Mouse (Mus musculus) cerebellum, postnatal 36 days (tissue): Measurements from ENCODE around the gene Mrps15.
A peak's percentile ranks its signal among the peaks of the same experiment; 100 is the strongest.

Source experiments
- DNase-seq, 2 experiments: peaks; one replicate each; pipeline ENCODE4 v3.0.0; 2021 to 2022; ENCODE audit warnings: mixed read lengths in 2 of 2

The Mrps15 gene

DNA sequence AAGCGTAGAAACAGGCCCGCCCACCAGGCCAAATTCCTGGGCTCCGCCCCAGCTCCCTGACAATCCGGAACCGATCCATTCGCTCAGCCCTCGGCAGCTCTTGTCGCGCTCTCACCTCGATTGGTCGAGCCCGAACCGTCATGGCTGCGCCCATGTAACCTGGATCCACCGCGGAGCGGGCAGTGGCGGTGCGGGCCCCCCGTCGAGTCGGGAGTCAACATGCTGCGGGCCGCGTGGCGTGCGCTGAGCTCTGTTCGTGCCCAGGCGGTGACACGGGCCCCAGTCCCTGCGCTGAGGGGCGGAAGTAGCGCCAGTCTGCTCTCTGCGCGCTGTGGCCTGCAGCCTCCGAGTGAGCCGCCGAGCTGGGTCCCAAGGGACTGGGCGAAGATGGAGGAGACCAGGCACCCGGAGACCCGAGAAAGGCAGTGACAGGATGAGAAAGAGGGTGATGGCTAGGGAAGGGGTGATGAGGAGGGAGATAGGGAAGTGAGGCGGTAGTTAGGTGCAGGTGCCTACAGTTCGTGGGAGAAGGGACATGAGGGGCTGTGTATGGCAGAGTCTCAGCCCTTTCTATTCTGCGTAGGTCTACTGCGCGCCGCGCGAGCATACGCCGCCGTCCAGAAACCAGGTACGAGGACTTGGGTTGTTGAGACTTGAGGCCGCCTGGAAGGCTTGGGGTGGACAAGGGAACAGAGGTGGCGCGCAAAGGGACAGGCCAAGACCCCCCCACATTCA, at the start of gene Mrps15:
Mrps15 (plus strand) TSS at position 75 of the 735 bp plus-strand sequence.
- DNase-seq = peak; percentile 81 to 86

DNA sequence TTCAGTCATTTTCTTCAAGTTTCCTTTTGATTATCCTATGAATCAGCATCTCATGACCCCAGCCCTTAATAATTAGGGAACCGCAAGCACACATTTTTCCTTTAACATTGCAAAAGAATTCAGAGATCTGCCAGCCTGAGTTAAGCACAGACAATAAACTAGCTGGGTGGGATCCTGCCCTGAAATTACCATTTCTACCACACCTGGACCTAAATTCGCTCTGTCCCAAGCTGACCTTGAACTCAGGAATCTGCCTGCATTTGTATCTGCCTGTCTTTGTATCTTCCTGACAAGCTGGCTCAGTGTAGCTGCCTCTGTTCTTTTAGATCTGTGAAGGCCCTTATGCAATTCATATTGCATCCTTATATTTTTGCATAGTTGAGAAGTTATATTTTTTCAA, 48.9 kb upstream of the Mrps15 start:
- no peak for DNase-seq

DNA sequence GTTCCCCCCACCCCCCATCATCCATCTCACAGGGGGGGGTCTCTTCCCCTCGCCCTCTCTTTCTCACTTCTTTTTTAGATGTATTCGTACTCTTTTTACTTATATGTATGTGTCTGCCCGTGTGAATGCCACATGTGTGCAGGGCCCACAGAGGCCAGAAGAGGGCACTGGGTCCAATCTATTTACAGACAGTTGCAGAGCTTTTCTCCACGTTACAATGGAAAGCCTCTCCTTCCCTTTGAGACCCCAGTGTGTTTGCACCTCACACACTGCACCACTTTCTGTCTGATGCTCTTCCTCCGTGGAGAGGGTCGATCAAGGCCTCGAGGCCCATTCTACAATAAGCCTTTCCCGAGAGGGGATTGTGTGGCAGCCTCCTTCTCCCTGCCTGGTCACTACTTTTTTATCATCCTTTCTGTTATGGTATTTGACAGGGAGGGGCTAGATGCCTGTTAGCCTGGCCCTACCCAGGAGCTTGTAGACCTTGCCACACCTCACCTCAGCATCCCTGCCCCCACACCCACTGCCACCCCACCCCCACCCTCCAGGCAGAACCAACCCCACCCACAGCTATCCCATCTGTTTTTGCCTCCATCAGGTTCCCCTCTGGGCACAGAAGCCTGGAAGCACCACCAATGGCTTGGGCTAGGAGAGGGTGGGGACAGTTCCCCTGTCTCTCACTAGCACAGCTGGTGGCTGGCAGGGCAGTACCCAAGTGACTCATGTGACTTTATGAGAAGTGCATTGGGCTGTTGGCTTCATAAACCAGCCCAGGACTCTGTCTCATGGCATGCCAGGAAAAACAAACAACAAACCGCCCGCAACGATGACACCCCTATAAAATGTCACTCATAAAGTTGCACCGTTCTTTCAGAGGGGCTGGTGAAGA, 45.2 kb upstream of the Mrps15 start:
- no peak for DNase-seq

DNA sequence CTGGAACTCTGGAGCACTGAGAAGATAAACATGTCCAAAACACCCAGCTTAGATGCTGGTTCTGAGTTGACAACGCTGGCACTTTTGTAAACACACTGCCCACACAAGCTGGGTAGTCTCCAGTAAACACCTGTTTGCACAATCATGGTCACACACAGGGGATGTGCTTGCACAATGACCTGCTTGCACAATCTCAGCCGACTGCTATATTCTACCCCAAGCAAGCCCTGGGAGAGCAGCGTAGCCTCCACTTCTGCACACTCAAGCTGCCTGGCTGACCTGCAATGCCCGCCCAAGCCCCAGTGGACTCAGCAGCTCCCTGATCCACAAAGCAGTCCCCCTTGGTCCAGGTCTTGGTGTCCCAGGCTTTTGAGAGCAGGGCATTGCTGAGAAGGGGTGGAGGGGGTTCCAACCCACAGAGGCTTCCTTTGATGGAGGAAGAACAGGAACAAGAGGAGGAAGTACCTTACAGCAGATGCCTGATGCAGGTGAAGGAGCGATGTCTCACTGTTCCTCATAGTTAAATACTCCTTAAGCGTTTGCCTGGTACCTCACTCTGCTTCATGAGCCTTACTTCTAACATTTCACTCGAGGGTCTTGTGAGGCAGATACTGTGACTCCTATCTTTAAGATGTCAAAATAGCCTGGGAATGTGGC, 28.9 kb upstream of the Mrps15 start:
- no peak for DNase-seq

DNA sequence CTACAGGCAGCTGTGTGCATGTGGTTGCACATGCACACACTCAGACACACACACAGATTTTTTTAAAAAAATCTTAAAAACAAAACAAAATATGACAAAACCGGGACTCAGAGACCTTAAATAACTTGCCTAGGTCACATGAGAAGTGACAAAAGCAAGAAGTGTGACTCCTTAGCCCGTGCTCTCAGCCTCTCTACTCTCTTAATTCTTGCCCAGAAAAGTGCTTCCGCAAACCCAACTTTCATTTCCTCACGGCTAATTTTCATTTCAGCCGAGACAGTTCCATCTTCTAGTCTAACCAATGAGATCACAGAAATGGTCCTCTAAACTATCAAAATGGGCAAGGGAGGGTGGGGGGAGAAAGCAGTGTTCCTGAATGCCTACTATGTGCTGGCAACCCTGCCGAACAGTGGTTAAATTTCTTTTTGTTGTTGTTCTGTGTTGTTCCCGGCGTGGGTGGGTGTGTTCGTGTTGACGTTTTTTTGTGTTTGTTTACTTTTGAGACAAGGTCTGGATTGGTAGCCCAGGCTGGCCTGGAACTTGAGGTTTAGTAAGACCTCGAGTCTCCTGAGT, 27.7 kb upstream of the Mrps15 start:
- DNase-seq = no peak

DNA sequence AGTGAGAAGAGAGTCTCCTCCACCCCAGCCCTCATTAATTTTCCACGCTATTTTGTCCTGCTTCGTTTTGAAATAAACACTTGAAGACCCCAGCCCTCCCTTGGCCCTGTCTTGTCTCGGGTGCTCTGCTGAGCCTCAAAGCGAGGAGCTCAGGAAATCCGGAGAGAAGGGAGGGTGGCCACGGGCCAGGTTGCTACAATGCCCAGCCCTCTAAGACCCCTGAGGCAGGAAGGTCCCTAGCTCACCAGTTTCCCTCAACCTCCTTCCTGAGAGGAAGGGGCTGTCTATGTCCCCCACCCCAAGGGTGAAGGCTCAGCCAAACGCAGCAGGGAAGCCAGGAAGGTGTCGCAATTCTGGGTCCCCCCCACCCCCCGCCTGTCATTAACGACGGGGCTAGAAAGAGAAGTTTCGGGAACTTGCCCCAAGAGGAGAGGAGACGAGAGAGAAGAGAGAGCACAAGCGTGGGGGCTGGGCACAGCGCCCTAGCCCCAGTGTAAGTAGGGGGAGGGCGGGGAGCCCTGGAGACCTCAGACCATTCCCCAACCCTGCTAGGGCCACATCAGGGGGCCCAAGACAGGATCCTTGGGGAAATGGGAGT, 22.3 kb upstream of the Mrps15 start, which contains the start of gene Csf3r:
Csf3r (plus strand) TSS at position 248 of the 598 bp plus-strand sequence.
- no peak for DNase-seq

DNA sequence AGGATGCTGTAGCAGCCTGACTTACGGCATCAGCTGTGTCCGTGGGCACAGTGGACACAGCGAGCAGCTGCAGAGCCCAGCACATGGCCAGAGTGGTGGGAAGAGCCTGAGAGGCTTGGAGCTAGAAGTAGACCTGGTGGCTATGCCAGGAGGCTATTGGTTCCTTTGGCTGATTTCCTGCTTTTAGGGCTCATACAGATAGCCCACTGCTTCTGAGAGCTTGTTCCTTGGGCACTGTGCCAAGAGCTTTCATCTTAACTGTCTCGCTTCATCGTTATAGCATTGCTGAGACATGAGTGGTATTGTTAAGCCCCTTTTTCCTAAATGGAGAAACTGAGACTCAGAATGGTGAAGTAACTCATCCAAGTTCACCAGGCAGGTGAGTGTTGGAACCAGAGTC, 20.9 kb upstream of the Mrps15 start:
- DNase-seq = no peak

DNA sequence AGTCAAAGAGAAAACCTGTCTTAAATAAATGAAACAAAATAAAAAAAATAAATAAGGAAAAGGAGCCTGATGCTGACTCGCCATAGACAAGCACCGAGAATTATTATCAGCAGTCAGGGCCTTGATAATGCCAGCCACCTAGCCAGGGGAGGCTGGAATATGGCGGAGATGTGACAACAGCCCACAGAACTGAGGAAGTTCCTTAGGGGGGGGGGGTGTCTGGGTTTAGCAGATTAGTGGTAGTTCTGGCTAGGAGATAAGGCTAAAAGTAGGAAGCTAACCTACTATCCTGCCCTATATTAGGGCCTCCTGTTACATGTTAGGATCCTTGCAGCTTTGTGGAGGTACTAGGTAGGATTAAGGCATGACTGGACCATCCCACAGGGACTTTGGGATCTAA, 18.7 kb upstream of the Mrps15 start:
- DNase-seq = no peak

DNA sequence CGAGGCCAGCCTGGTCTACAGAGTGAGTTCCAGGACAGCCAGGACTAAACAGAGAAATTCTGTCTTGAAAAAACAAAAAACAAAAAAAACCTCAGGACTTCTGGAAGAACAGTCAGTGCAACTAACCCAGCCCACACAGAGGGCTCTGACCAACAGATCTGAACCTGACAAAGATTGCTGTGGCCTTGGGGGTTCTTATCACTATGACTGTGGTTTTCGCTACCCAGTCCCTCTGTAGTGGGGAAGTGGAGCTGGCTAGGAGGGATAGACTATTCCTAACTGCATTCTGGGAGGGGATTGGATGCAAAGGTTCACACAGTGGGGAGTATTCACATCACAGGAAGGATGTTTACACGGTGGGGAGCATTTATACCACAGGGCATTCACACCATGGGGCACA, 17.7 kb upstream of the Mrps15 start:
- no peak for DNase-seq

DNA sequence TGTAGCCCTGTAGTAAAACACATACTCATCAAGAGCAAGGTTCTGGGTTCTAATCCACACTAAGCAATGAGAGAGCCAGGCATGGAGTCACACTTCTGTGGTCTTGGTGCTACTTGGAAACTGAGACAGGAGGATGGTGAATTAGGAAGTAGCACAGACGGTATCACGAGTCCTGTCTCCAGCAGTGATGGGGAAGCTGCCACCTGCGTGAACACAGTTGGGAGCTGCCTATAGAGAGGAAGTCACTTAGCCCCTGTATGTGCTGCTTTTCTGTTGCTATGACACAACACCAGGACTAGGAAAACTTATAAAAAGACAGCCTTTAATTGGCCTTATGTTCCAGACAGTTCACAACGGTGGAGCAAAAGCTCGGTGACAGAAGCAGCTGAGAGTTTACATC, 16.0 kb upstream of the Mrps15 start:
- DNase-seq = no peak

DNA sequence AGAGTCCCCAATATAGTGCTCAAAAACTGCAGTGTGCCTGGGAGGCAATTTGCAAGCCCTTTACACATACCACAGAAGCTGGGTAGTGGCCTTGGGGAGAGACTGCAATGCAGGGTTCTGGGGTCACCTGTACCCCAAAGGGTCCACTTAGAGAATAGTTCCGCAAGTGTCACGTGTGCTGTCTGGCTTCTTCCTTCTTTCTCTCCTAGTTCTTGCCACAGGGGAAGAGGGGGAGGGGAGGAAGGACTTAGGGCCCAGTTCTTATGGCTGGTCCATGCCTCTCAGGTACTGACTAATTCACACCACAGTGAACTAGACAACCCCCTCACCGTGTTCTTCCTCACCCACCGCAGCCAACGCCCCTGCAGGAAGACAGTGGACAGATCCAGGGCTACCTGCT, 11.3 kb upstream of the Mrps15 start:
- no peak for DNase-seq

DNA sequence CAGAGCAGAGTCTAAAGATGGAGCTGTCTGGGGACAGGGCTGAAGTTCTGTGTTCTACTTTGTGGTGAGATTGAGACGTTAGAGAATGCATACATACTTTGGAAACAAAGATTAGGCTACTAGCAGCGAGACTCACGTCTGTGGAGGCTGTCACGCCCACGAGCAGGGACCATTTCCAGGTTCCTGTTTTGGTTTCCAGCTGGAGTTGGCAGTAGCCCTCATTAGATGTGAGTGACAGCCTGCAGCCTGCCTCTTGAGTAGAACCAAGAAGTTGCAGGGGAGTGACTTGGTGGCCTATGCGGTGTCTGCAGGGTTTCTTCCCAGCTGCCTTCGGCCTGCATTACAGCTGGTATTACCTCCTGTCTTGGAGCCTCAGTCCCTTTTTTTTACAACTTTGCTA, 4.9 kb downstream of the Mrps15 start:
- DNase-seq = no peak

DNA sequence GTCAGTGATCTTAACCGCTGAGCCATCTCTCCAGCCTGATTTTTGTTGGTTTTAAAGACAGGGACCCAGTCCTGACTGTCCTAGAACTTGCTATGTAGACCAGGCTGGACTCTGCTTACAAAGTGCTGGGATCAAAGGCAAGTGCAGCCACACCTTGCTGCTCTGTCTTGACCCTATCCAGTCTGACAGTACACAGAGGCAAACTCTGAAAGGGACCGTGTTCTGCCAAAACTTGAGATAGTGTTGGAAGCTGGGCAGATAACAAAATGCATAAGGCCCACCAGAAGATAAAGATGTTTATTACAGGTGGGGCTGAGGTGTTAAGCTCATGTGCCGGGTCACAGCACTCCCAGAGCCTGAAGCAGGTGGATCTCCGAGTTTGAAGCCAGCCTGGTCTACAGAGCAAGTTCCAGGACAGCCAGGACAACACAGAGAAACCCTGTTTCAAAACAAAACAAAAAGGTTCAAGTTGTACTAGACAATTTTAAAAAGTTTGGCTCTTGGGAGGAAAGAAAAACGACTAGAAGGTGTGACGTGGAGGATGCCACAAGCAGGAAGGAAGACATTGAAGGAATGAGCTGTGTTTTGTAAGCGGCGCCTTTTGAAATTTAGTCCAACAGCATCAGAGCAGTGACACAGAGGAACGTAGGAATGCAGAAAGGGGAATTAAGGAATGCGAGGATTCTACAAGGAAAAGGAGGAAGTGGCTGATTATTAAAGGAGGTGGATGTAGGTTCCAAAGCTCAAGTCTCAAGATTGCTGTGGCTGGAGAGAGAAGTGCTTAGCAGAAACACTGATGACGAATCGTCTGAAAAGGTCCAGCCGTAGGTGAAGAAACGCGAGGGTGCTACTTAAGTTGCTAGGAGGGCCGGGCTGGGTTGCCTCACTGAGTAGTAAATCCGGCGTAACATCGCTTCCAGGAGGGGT, 10.7 kb downstream of the Mrps15 start:
- no peak for DNase-seq

DNA sequence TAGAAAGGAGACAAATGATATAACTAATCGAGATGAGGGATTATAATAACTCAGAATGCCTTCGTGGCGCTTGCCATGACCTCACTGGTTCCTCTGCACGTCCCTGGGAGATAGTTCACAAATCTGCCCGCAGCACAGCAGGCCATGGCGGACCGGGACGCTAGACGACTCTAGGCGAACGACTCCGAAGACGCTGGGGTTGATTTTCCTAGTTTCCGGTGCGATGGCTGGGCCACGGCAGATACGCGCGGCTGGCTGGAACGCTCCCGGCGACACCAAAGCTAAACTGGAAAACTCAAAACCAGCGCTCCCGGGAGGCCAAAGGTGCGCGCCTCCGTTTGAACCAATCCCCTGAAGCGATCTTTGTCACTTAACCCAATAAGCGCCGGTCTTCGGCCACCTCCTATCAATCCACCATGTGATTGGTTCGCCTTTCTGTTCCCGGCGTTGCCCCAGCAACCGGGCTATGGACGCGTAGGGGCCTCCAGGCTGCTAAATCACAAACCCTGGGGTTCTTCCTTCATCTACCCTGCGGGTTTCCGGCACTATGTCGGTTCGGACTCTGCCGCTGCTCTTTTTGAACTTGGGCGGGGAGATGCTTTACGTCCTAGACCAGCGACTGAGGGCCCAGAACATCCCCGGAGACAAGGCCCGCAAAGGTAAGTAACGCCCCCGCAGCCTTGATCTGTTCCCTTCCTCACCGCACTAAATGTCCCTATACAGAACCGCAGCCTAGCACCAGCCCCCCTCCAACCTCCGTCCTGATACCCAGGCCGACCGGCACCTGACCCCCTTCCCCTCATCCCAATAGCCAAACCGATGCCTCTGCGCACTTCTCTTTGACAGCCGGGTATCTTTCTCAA, 11.6 kb downstream of the Mrps15 start, which contains the start of gene Oscp1:
Oscp1 (plus strand) TSS at position 432 of the 863 bp plus-strand sequence.
- DNase-seq = peak; percentile 86 to 90

DNA sequence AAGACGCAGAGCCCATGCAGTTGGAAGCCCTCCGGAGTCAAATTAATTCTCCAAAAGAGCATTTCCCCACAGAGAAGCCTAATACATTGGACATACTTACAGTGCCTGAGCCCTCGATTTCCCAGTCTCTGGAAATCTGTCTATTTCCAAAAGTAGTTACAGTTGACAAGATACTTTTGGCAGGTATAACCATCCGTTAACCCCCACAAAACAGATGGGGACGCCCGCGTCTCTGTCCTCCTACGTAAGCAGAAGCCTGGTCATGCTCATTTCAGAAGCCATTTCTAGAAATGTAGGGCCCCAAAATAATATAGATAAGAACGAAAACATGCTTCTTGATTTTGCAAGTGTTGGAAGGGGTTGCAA, 12.3 kb downstream of the Mrps15 start:
- DNase-seq = no peak

DNA sequence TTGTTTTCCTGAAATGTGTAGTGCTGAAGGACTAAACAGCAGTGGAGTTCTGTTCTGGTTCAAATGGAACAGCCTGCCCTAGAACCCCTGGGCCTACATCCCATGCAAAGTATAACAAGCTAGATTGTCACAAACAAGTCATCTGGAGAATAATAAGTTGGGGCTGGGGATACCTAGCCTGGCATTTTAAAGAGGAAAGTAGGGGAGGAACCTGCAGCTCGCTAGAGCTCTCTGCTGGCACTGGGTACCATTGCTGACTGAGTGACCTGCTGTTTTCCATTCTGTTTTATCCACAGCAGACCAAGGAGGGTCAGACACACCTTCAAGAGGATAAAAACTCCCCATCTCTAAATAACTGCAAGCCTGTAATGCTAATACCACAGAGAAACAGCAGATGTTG, 16.1 kb downstream of the Mrps15 start:
- peak; percentile 29 to 32 for DNase-seq

DNA sequence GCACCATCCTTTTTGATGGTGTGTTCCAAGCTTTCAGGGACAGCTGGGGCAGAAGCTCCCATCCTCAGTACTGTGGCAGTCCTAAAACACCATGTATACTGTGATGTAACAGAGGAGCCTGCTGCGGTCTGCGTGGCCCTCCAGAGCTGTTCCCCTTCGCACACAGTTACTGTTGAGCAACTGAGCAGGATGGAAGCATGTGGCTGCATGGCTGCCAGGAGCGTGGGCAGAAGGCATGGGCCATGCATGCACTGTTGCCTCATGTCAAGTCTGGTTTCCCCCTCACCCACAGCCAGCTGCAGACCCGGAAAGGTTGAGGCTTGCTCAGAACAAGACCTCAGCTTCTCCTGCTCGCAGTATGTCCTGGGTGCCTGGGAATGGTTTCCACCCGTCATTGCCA, 18.5 kb downstream of the Mrps15 start:
- DNase-seq = no peak

DNA sequence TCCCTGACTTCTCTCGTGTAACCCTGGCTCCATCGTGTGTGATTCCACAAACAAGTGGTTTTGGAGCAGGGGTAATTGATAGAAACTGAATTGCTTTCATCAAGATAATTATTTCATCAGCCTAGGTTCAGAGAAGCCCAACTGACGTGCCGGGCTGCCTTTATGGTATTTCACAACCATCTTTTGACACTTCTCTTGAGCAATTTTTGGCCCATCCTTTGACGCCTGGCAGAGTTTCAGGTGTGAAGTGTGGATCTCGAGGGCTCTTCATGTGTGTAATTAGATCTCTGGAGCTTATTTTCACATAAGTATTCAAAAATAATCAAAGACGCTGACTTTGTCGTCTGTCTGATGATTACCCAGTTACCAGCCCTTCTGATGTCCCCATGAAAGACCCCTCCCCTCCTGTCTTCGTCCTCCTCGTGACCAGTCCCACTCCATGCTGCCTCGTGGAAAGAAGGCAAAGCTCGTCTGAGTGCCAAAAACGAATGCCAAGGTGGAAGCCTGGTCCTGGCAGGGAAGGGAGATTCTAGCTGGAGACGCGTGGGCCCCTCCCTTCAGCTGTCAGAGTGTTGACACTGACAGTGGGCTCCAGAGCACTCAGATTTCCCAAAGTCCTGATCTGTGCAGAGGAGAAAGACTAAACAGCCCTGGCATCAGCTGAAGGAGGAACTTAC, 20.8 kb downstream of the Mrps15 start:
- peak; percentile 41 to 47 for DNase-seq

DNA sequence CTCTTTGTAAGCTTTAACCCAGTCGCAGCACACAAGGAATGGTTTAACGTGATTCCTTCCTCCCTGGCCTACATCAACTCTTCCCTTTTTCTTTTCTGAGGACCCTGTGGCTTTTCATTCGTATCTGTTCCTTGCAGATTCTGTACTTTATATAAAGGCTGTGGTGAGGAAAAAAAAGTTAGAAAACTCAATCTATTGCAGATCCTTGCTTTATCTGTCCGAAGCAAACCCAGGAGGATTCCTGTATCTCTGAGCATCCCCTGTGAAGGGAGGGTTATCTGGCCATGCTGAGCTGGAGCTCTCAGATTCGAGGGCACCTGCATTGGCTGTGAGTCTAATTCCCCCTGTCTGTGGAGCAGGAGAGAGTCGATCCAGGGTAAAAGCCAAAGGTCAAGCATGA, 22.1 kb downstream of the Mrps15 start:
- DNase-seq = no peak

DNA sequence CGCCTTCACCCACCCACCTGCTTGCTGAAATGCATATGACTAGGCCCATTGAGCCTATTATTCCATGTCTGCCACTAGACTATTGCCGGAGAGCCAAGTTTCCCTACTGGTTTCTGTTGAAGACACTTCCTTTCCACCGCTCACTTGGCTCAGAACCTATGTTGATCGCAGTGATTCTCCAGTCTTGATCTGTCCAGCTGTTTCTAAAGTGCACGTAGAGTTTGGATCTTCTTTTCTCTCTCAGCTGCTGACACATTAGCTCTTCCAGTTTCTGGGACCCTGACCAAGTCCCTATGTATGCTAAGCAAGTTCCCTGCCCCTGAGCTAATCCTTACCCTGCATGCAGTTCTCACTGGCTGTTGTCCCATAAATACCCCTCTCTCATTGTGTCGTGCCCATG, 31.1 kb downstream of the Mrps15 start:
- no peak for DNase-seq
